In genomic region chr13:44788352-44789125, GRCm38 (mm10) we compare ENCODE assay signal across 22 mouse cellular contexts. TPM values are rescaled to one million over a fixed set of nuclear protein-coding genes. Genes with fewer than 3 reads are reported as not detected.
A peak's percentile ranks its signal among the peaks of the same experiment; 100 is the strongest.
DNase-seq lines count a peak whose midpoint lies in the region; ATAC-seq lines count a peak whose summit lies in the region.
"Had no signal": no experiment of that assay in that cellular context is flagged by ENCODE, and none has a peak within 500 bp of the region (broad histone marks: within the 10 kb centered on the region; RNA-seq: fewer than 3 reads in every experiment).

No protein-coding gene starts in this region.

- no peak for ATAC-seq in heart, embryonic 12.5 days (ENCODE audit: insufficient number of reproducible peaks, low FRiP score)
- ATAC-seq in megakaryocyte, adult 5-6 weeks (ENCODE audit: poor library complexity, severe bottlenecking), result no peak
- ATAC-seq: forebrain, embryonic 14.5 days; hindbrain, postnatal 0 days had no signal

- H3K27me3 ChIP-seq in heart, embryonic 12.5 days (replicated peaks), result no peaks in the 10 kb centered on the region
- H3K27me3 ChIP-seq in megakaryocyte, embryonic 14.5 days (replicated peaks), result no peaks in the 10 kb centered on the region
- H3K27me3 ChIP-seq: embryonic facial prominence, embryonic 15.5 days; hindbrain, embryonic 13.5 days had no signal

- H3K9ac ChIP-seq in heart, embryonic 12.5 days, result no peak overlapping the region
- H3K9ac ChIP-seq: embryonic facial prominence, embryonic 15.5 days; hindbrain, embryonic 13.5 days had no signal

- DNase-seq in heart, adult 11 months, result peak; percentile 66
- DNase-seq in heart, postnatal 25 days (ENCODE audit: low spot score), result no peak
- DNase-seq in heart, adult 18-20 months, result no peak
- DNase-seq in Muller cell, postnatal 12 days (ENCODE audit: inconsistent ontology term), result no peak
- DNase-seq in T-cell, adult 2 months (ENCODE audit: low spot score), result no peak
- DNase-seq: adrenal gland, adult 8-10 months; cerebellum, adult 11 months; cerebellum, adult 8-10 months; cerebellum, postnatal 14 days; embryo, embryonic 11 days; gastrocnemius, adult 2 months; gastrocnemius, postnatal 25 days; kidney, adult 11 months had no signal

- intact Hi-C loops in heart, postnatal 25 days (cut with DNase I), result loop anchor here (5.0 kb wide), 1 partner anchor 56 kb away; no protein-coding TSS in a partner anchor

- H3K4me1 ChIP-seq in heart, embryonic 12.5 days (replicated peaks), result peaks cover 45% of the 10 kb centered on the region
- peaks cover 91% of the 10 kb centered on the region for H3K4me1 ChIP-seq in megakaryocyte, embryonic 14.5 days

- H3K36me3 ChIP-seq in heart, embryonic 12.5 days, result no peaks in the 10 kb centered on the region
- peaks cover 64% of the 10 kb centered on the region for H3K36me3 ChIP-seq in megakaryocyte, embryonic 14.5 days (replicated peaks; ENCODE audit: low read length)
- H3K36me3 ChIP-seq: embryonic facial prominence, embryonic 15.5 days; hindbrain, embryonic 13.5 days had no signal

- H3K9me3 ChIP-seq in heart, embryonic 12.5 days (replicated peaks), result no peaks in the 10 kb centered on the region
- H3K9me3 ChIP-seq in megakaryocyte, embryonic 14.5 days, result no peaks in the 10 kb centered on the region
- H3K9me3 ChIP-seq: embryonic facial prominence, embryonic 15.5 days; forebrain, embryonic 10.5 days; hindbrain, embryonic 13.5 days had no signal

- 54% methylated on average over 9 of the region's 9 CpGs for WGBS in heart, embryonic 12.5 days

- peak overlapping the region; percentile 63 for H3K4me2 ChIP-seq in heart, embryonic 12.5 days
- H3K4me2 ChIP-seq: embryonic facial prominence, embryonic 15.5 days; hindbrain, embryonic 13.5 days had no signal

- H3K4me3 ChIP-seq in heart, embryonic 12.5 days, result no peak overlapping the region; the same call in 1 of the 2 replicates
- peak overlapping the region; percentile 66 for H3K4me3 ChIP-seq in megakaryocyte, embryonic 14.5 days (replicated peaks)
- H3K4me3 ChIP-seq: embryonic facial prominence, embryonic 15.5 days; erythroblast, embryonic 14.5 days; forebrain, embryonic 10.5 days; gastrocnemius, adult 2 months; hindbrain, embryonic 13.5 days had no signal

- H3K27ac ChIP-seq in heart, embryonic 12.5 days (ENCODE audit: poor library complexity, severe bottlenecking), result peak overlapping the region; percentile 54
- H3K27ac ChIP-seq: embryonic facial prominence, embryonic 15.5 days; forebrain, embryonic 10.5 days; gastrocnemius, adult 2 months; hindbrain, embryonic 13.5 days; hindbrain, postnatal 0 days had no signal

RNA-seq across cellular contexts. Expression of gene Jarid2, which starts 59.3 kb away (rescaled TPM):
- total RNA-seq in heart, postnatal 25 days (2021), result 10 to 100 TPM; 32.5 to 33.2 TPM
- 40.6 TPM in 2 replicates for polyA plus RNA-seq in heart, embryonic 12.5 days (2016; fragmentation: Nextera tagmentation; extraction: Ambion mirVana)
- total RNA-seq in heart, adult 18-20 months (2021), result 10 to 100 TPM; 15.8 to 16.6 TPM
- 68.2 and 178 TPM in 2 replicates for polyA plus RNA-seq in megakaryocyte, embryonic 14.5 days (2012; ENCODE audit: insufficient read depth, low replicate concordance)
- total RNA-seq in megakaryocyte, adult 5-6 weeks (2015), result 49.1 and 49.2 TPM in 2 replicates
- total RNA-seq in megakaryocyte, adult 5-6 weeks (2017), result 59.8 and 74.4 TPM in 2 replicates
